Mouse (Mus musculus) hindbrain, embryonic 14.5 days (tissue): ENCODE data around the gene Nosip. TPM values are rescaled to one million over a fixed set of nuclear protein-coding genes. Genes with fewer than 3 reads are reported as not detected.
A peak's percentile ranks its signal among the peaks of the same experiment; 100 is the strongest.

Experiments used
- ATAC-seq: fragments of 200-750 bp; cut with Nextera tagmentation; 2 replicates; pipeline ENCODE4 v1.8.0; 2017; ENCODE audit warnings: moderate number of reproducible peaks, mild to moderate bottlenecking, moderate TSS enrichment, moderate library complexity; ENCODE audit not compliant: low FRiP score
- DNase-seq: peaks from one replicate; pipeline ENCODE4 v3.0.0-alpha.2; 2015; ENCODE audit warnings: low spot score
- H3K27ac ChIP-seq: fragments of 300-500 bp; sonication (generic); 2 replicates; pipeline ENCODE4 v1.5.1; 2014; ENCODE audit warnings: mild to moderate bottlenecking, moderate library complexity
- H3K27me3 ChIP-seq: fragments of 300-500 bp; sonication (generic); 2 replicates; pipeline ENCODE4 v1.6.1; 2014; ENCODE audit warnings: mild to moderate bottlenecking, low read length, mixed read lengths; ENCODE audit not compliant: control insufficient read depth, insufficient read depth
- H3K36me3 ChIP-seq: fragments of 300-500 bp; sonication (generic); replicated peaks from 2 replicates; pipeline ENCODE4 v1.6.1; 2014; ENCODE audit not compliant: control insufficient read depth, insufficient read depth
- H3K4me1 ChIP-seq: fragments of 300-500 bp; sonication (generic); replicated peaks from 2 replicates; pipeline ENCODE4 v1.6.1; 2014; ENCODE audit warnings: antibody characterized with exemption, low read length, mixed read lengths; ENCODE audit not compliant: control insufficient read depth, insufficient read depth
- H3K4me2 ChIP-seq: fragments of 300-500 bp; sonication (generic); replicated peaks from 2 replicates; pipeline ENCODE4 v1.6.1; 2014; ENCODE audit warnings: mild to moderate bottlenecking, moderate library complexity
- H3K4me3 ChIP-seq: fragments of 300-500 bp; sonication (generic); replicated peaks from 2 replicates; pipeline ENCODE4 v1.5.1; 2014; ENCODE audit warnings: mild to moderate bottlenecking, low read length
- H3K9ac ChIP-seq: fragments of 300-500 bp; sonication (generic); 2 replicates; pipeline ENCODE4 v1.6.1; 2014
- H3K9me3 ChIP-seq: fragments of 300-500 bp; sonication (generic); 2 replicates; pipeline ENCODE4 v1.6.1; 2016; ENCODE audit warnings: low read length; ENCODE audit not compliant: control insufficient read depth
- WGBS: fragments of 180-500 bp; shearing (Covaris S2); extraction: QIAGEN DNeasy Blood & Tissue Kit; methylation state at CpG from one replicate; pipeline ENCODE4 v1.1.7; 2014; 5-methylcytosine and 5-hydroxymethylcytosine counted together
- polyA plus RNA-seq: library from polyadenylated mRNA; unstranded; fragments of >200 nt; fragmentation: Nextera tagmentation; extraction: Ambion mirVana; gene quantifications from 2 replicates; pipeline ENCODE4 v1.2.1, GENCODE M21; 2014

Nosip gene
- polyA plus RNA-seq, 1 experiment from 2014 or later: 62.1 TPM

DNA sequence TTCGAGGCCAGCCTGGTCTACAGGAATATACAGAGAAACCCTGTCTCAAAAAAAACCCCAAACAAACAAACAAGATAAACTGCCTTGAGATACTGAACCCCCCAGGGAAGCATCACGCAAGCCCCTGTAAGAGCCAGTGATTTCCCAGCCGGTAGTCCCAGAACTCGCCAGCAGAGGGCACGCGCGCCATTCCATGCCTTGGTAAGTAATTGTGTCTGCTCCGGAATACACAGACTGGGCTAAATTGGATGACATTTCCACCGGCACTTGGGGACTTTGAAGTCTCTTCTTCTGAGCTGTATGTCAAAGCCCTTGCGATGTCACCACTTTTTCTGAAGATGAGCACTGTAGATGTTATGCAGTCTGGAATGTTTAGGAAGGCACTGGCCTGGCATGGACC lies 17.6 kb downstream of the Nosip start:
- H3K4me3 ChIP-seq: no peak overlapping the region
- no peaks in the 10 kb centered on the region for H3K27me3 ChIP-seq
- DNase-seq: peak; percentile 97
- H3K4me2 ChIP-seq: no peak overlapping the region
- no peak overlapping the region for H3K9ac ChIP-seq
- no peaks in the 10 kb centered on the region for H3K9me3 ChIP-seq
- peak; percentile 63 for ATAC-seq
- no peak overlapping the region for H3K27ac ChIP-seq
- no peaks in the 10 kb centered on the region for H3K4me1 ChIP-seq
- WGBS: 2% methylated on average over 10 of the region's 10 CpGs
- H3K36me3 ChIP-seq: peaks cover 16% of the 10 kb centered on the region; the same call in 1 of the 2 replicates

DNA sequence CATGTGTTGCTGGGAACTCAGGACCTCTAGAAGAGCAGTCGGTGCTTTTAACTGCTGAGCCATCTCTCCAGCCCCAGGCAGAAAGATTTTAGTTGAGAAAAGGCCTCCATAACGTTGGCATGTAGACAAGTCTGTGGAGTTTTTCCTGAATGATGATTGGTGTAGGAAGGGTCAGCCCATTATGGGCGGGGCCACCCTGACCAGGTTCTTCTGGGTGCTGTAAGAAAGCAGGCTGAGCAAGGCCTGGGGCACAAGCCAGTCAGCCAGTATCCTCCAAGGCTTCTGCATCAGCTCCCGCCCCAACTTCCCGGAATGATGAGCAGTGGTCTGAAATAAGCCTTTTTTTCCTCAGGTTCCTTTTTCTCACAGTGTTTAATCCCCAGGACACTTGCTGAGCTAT lies 18.8 kb downstream of the Nosip start:
- WGBS: 49% methylated on average over 5 of the region's 5 CpGs
- no peaks in the 10 kb centered on the region for H3K4me1 ChIP-seq
- no peaks in the 10 kb centered on the region for H3K9me3 ChIP-seq
- no peak overlapping the region for H3K9ac ChIP-seq
- H3K4me3 ChIP-seq: no peak overlapping the region
- no peak overlapping the region for H3K27ac ChIP-seq
- peaks cover 13% of the 10 kb centered on the region; the same call in 1 of the 2 replicates for H3K36me3 ChIP-seq
- H3K27me3 ChIP-seq: no peaks in the 10 kb centered on the region
- H3K4me2 ChIP-seq: no peak overlapping the region
- ATAC-seq: no peak
- no peak for DNase-seq

DNA sequence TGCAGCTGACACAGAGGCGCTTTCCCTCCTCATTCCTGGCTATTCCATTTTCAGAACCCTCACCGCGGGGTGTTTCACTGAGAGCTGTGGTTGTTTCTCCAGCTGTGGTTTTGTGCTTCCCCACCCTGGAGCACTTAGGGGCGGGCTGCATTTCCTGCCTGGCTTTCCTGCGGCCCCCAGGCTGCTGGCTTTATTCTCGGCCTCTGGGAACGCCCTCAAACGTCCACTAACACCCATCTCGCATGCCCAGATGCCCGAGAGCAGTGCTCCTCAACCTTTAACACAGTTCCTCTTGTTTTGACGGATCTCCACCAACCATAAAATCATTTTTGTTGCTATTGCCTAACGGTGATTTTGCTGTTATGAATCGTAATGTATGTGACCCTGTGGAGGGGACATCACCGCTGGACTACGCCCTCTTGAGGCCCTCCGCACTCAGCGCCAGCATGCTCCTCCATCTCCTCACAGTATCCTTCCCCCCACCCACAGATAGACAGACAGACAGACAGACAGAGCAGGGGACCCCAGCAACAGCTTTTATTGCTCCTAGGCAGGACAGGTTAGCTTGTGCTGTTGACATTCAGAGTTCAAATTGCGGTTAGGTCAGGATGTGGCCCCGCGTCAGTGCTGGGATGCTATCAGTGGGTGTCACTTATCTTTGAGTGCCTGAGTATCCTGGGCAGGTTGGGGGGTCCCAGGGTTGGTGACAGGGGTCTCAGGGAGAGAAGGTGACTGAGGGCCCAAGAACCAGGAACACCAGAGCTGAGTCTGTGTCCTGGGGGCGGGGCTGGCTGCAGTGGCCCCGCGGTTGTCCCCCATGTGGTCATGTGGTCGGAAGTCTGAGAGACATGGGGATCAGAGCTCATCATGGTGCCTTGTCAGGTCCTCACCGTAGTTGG lies 20.4 kb downstream of the Nosip start:
- ATAC-seq (no peak), DNase-seq (no peak)
- Histone ChIP-seq H3K4me1 (no peaks in the 10 kb centered on the region), H3K36me3 (peaks cover 2% of the 10 kb centered on the region; the same call in 1 of the 2 replicates), H3K27ac (peak overlapping the region; percentile 28; the same call in 1 of the 2 replicates), H3K9ac (no peak overlapping the region), H3K9me3 (no peaks in the 10 kb centered on the region), H3K4me2 (no peak overlapping the region), H3K4me3 (no peak overlapping the region), H3K27me3 (no peaks in the 10 kb centered on the region)
- 70% methylated on average over 25 of the region's 25 CpGs for WGBS

DNA sequence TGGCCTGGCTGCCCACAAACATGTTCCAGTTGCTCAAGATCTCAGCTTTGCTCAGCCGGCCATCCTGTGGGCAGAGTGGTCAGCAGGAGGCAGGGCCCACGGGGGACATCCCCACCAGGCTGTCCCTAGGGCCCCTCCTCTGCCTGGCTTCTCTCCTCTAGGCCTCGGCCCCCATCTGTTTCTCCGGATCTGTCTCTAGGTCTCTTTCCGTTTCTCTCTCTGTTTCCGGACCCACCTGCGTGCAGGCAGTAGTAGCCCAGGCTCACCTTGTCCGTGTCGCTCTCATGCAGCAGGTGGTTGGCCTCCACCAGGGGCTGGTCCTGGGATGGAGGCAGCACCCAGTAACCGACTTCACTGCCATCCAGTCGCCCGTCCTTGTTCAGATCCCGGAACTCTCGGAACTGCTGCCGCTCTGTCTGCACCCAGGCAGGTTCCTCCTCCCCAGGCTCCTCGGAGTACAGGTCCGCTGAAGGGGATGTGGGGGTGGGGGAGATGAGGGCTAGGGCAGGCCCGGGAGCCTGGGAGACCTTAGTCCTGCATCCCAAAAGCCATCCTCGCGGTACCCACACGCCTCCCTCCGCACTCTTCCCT lies 21.2 kb downstream of the Nosip start:
- Histone ChIP-seq H3K36me3 (no peaks in the 10 kb centered on the region; the same call in 1 of the 2 replicates), H3K9ac (no peak overlapping the region; the same call in 1 of the 2 replicates), H3K27ac (no peak overlapping the region), H3K4me3 (no peak overlapping the region), H3K9me3 (no peaks in the 10 kb centered on the region), H3K4me2 (no peak overlapping the region), H3K4me1 (no peaks in the 10 kb centered on the region), H3K27me3 (no peaks in the 10 kb centered on the region)
- no peak for ATAC-seq
- WGBS: 79% methylated on average over 22 of the region's 22 CpGs
- no peak for DNase-seq

DNA sequence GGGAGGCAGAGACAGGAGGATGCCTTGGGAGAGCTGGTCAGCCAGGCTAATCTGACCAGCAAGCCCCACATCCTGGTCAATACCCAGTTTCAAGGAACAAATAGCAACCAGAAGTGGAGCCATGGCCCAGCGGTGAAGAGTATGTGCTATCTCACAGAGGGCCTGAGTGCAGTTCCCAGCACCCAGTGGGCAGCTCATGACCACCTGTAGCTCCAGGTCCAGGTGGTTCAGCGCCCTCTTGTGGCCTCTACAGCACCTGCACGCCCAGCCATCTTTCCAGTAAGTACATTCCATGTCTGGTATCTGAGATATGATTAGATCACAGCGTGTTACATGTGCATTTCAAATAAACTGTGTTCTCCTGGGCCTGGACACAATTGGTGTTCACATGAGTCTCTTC lies 23.9 kb downstream of the Nosip start:
- 77% methylated on average over 4 of the region's 4 CpGs for WGBS
- no peak overlapping the region for H3K4me3 ChIP-seq

DNA sequence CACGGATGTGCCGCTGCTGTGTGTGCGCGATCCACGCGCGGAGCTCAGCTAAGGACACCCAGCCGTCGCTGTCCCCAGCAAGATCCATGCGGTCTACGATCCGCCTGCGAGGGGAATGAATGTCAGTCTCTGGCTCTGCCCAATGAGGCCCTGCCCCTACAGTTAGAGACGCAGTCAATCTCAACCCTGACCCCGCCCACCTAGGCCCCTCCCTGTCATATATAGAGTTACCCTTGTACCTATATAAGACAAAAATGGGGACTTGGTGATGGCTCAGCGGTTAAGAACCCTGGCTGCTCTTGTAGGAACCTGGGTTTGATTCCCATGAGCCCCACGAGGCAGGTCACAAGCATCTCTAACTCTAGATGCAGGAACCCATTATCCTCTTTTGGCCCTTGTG lies 26.4 kb downstream of the Nosip start:
- 95% methylated on average over 17 of the region's 17 CpGs for WGBS
- DNase-seq: no peak

More for the DNA sequence above, 23.9 kb downstream of the Nosip start:
- H3K4me2 ChIP-seq: no peak overlapping the region
- no peak overlapping the region for H3K9ac ChIP-seq
- no peaks in the 10 kb centered on the region for H3K9me3 ChIP-seq
- H3K27me3 ChIP-seq: no peaks in the 10 kb centered on the region
- DNase-seq (no peak), ATAC-seq (no peak)
- H3K27ac ChIP-seq: no peak overlapping the region
- H3K4me1 ChIP-seq: no peaks in the 10 kb centered on the region
- H3K36me3 ChIP-seq: no peaks in the 10 kb centered on the region

DNA sequence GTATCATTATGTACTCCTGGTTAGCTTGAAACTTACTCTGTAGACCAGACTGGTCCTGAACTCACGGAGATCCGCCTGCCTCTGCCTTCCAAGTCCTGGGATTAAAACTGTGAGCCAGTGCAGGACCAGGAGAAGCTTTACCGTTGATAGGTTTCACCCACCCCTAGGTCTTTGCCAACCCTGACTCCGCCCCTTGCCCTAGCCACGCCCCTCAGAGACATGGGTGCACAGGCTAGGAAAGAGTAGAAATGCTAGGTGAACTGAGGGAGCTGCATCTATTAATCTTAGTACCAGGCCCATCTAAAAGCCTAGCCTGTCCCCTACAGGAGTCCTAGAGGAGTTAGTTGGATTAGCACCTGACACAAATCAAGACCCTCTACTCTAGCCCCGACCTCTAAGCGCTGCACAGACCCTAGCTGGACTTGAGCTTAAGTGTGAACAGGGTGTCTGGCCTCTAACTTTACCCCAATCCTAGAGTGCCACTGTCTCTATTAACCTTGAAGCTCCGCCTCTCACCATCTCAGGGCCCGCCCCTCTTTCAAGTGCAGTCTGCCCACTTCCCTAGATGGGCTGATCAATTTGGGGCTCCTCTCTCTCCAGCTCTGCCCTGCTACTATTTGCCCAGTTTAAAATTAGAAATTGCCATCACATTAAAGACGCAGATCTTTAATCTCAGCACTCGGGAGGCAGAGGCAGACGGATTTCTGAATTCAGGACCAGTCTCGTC lies 28.2 kb downstream of the Nosip start:
- Histone ChIP-seq H3K4me1 (no peaks in the 10 kb centered on the region), H3K9ac (no peak overlapping the region), H3K36me3 (no peaks in the 10 kb centered on the region), H3K9me3 (no peaks in the 10 kb centered on the region), H3K27me3 (no peaks in the 10 kb centered on the region), H3K27ac (no peak overlapping the region), H3K4me3 (peak overlapping the region; percentile 35; the same call in 1 of the 2 replicates), H3K4me2 (peak overlapping the region; percentile 52)
- no peak for DNase-seq
- no peak for ATAC-seq
- WGBS: 82% methylated on average over 13 of the region's 13 CpGs

More for the DNA sequence above, 26.4 kb downstream of the Nosip start:
- Histone ChIP-seq H3K4me2 (no peak overlapping the region), H3K9ac (no peak overlapping the region), H3K36me3 (no peaks in the 10 kb centered on the region), H3K27ac (no peak overlapping the region), H3K4me3 (no peak overlapping the region), H3K27me3 (no peaks in the 10 kb centered on the region), H3K4me1 (no peaks in the 10 kb centered on the region), H3K9me3 (no peaks in the 10 kb centered on the region)
- ATAC-seq: no peak

DNA sequence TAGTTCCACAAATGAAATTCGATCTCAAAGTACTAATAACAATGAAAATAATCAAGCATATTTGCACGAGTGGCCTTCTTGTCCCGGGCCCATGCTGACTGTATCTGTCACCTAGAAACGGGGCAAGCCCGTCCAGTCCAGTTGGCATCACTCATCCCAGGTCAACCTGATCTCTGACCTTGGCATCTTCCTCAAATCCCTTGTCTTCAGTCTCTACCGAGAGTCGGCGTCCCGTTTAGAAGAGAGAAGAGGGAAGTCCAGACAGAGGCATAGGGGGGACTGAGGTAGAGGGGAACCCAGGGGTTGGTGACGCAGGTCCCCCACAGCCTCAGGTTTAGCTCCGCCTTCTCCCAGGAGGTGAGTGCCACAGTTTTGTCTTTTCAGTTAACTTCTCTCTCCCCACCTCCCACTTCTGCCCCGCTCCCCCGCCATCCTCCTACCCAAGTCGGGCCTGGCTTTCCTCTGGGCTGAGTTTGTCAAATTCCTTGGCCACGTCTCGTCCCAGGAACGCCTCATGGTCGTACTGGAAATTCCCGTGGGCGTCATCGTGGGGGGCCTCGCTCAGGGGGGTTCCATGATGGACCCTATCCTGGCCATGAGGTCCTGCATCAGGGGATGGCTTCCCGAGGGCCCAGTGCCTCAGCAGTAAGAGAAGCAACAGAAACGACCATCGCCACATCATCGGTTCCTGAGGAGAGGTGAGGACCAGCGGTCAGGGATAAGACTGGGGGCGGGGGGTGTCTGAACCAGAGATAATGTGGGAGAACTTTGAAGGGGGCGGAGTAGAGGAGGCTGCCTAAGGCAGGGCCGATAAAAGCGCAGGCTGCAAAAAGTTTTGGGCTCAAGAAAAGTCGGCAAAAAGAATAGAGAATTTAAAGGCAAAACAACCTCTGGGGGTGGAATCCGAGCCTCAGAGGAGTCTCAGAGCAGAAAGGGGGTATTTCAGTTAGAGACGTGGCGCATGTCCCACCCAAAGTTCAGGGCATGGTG lies 29.1 kb downstream of the Nosip start:
- no peak overlapping the region for H3K27ac ChIP-seq
- peak overlapping the region; percentile 32 for H3K9ac ChIP-seq
- DNase-seq (no peak), ATAC-seq (peak; percentile 32; the same call in 1 of the 2 replicates)
- H3K4me1 ChIP-seq: no peaks in the 10 kb centered on the region
- H3K27me3 ChIP-seq: no peaks in the 10 kb centered on the region
- peak overlapping the region; percentile 52 for H3K4me2 ChIP-seq
- no peaks in the 10 kb centered on the region for H3K9me3 ChIP-seq
- peak overlapping the region; percentile 35 for H3K4me3 ChIP-seq
- no peaks in the 10 kb centered on the region for H3K36me3 ChIP-seq
- WGBS: 17% methylated on average over 35 of the region's 35 CpGs
